Mouse (Mus musculus) liver, adult 2 months (tissue): ENCODE measurements around the gene Tm9sf4.

Source experiments
- CTCF ChIP-seq: fragments of 200-500 bp; IDR thresholded peaks from 2 replicates; pipeline ENCODE4 v1.5.1; 2011; ENCODE audit warnings: low read depth, low read length, control low read depth
- POLR2A ChIP-seq: fragments of 200-500 bp; IDR thresholded peaks from 2 replicates; pipeline ENCODE4 v1.6.1; 2011; ENCODE audit warnings: low read length, control low read depth; ENCODE audit not compliant: insufficient read depth; ENCODE audit errors: extremely low read depth

- TF ChIP-seq CTCF (no peak), POLR2A (no peak)
Measured at GRCm38 (mm10) chr2:153199114-153199513, 38.0 kb downstream of the Tm9sf4 start.
